Mouse (Mus musculus) limb, embryonic 12.5 days (tissue): ENCODE measurements around the gene Mettl17. TPM values are rescaled to one million over a fixed set of nuclear protein-coding genes. Genes with fewer than 3 reads are reported as not detected.
"Not testable (repeated sequence)": the region's sequence is repeated elsewhere in the genome, so short reads cannot be mapped to it uniquely, and the experiment has no call there.

Source experiments
- ATAC-seq: fragments of 200-750 bp; cut with Nextera tagmentation; 2 replicates; pipeline ENCODE4 v1.8.0; 2017; ENCODE audit warnings: low read depth, moderate TSS enrichment; ENCODE audit not compliant: insufficient number of reproducible peaks, insufficient read depth, low FRiP score, low TSS enrichment
- H3K27ac ChIP-seq: fragments of 300-500 bp; sonication (generic); 2 replicates; pipeline ENCODE4 v1.5.1; 2016; ENCODE audit warnings: mild to moderate bottlenecking, moderate library complexity
- H3K27me3 ChIP-seq: fragments of 300-500 bp; sonication (generic); 2 replicates; pipeline ENCODE4 v1.6.1; 2016; ENCODE audit warnings: mild to moderate bottlenecking, moderate library complexity
- H3K36me3 ChIP-seq: fragments of 300-500 bp; sonication (generic); 2 replicates; pipeline ENCODE4 v1.6.1; 2016; ENCODE audit warnings: mild to moderate bottlenecking, moderate library complexity
- H3K4me1 ChIP-seq: fragments of 300-500 bp; sonication (generic); replicated peaks from 2 replicates; pipeline ENCODE4 v1.6.1; 2016
- H3K4me2 ChIP-seq: fragments of 300-500 bp; sonication (generic); 2 replicates; pipeline ENCODE4 v1.6.1; 2016; ENCODE audit warnings: mild to moderate bottlenecking, moderate library complexity
- H3K4me3 ChIP-seq: fragments of 300-500 bp; sonication (generic); replicated peaks from 2 replicates; pipeline ENCODE4 v1.5.1; 2016; ENCODE audit warnings: mild to moderate bottlenecking
- H3K9ac ChIP-seq: fragments of 300-500 bp; sonication (generic); replicated peaks from 2 replicates; pipeline ENCODE4 v1.6.1; 2016; ENCODE audit warnings: mild to moderate bottlenecking, moderate library complexity
- H3K9me3 ChIP-seq: fragments of 300-500 bp; sonication (generic); 2 replicates; pipeline ENCODE4 v1.6.1; 2016; ENCODE audit warnings: mild to moderate bottlenecking, moderate library complexity
- WGBS: fragments of 180-500 bp; shearing (Covaris S2); methylation state at CpG from one replicate; pipeline ENCODE4 v1.1.7; 2016; 5-methylcytosine and 5-hydroxymethylcytosine counted together
- polyA plus RNA-seq: library from polyadenylated mRNA; unstranded; fragments of >200 nt; fragmentation: Nextera tagmentation; extraction: Ambion mirVana; gene quantifications from 2 replicates; pipeline ENCODE4 v1.2.1, GENCODE M21; 2016

Gene Mettl17
- polyA plus RNA-seq, 1 experiment from 2014 or later: 59.9 TPM

GRCm38 (mm10) chr14:51913960-51914762 is 29.5 kb downstream of the Mettl17 start, which contains the start of gene Ndrg2:
Gene Ndrg2, minus strand, starts transcription at chr14:51914158.
- Histone ChIP-seq H3K4me3 (peak within 1 kb of the TSS; percentile 64), H3K9ac (peak within 1 kb of the TSS; percentile 72), H3K27ac (peak within 1 kb of the TSS; percentile 80), H3K27me3 (peaks cover 16% of the 10 kb centered on the region), H3K4me1 (peaks cover 19% of the 10 kb centered on the region), H3K9me3 (no peaks in the 10 kb centered on the region), H3K36me3 (no peaks in the 10 kb centered on the region), H3K4me2 (peak within 1 kb of the TSS; percentile 98)
- peak; percentile 67; the same call in 1 of the 2 replicates for ATAC-seq
- 3% methylated on average over 22 of the region's 23 CpGs for WGBS

- H3K4me2 ChIP-seq: peak overlapping the region; percentile 98
- peaks cover 19% of the 10 kb centered on the region for H3K4me1 ChIP-seq
- H3K9ac ChIP-seq: no peak overlapping the region
- H3K27ac ChIP-seq: peak overlapping the region; percentile 80
- H3K27me3 ChIP-seq: peaks cover 16% of the 10 kb centered on the region
- 26% methylated on average over 3 of the region's 3 CpGs for WGBS
- ATAC-seq: no peak
- H3K4me3 ChIP-seq: no peak overlapping the region
- no peaks in the 10 kb centered on the region for H3K9me3 ChIP-seq
- H3K36me3 ChIP-seq: no peaks in the 10 kb centered on the region
Measured at GRCm38 (mm10) chr14:51915030-51915429, 30.4 kb downstream of the Mettl17 start.

- 89% methylated on average over 4 of the region's 4 CpGs for WGBS
- Histone ChIP-seq H3K4me3 (no peak overlapping the region), H3K36me3 (no peaks in the 10 kb centered on the region), H3K9ac (no peak overlapping the region), H3K27ac (no peak overlapping the region), H3K4me1 (peaks cover 19% of the 10 kb centered on the region), H3K4me2 (no peak overlapping the region), H3K27me3 (peaks cover 9% of the 10 kb centered on the region; the same call in 1 of the 2 replicates), H3K9me3 (no peaks in the 10 kb centered on the region)
- no peak for ATAC-seq
Measured at GRCm38 (mm10) chr14:51916539-51916938, 31.9 kb downstream of the Mettl17 start.

- H3K4me2 ChIP-seq: no peak within 1 kb of the TSS
- no peaks in the 10 kb centered on the region for H3K9me3 ChIP-seq
- H3K4me3 ChIP-seq: no peak within 1 kb of the TSS
- H3K27me3 ChIP-seq: no peaks in the 10 kb centered on the region; the same call in 1 of the 2 replicates
- no peaks in the 10 kb centered on the region for H3K36me3 ChIP-seq
- H3K9ac ChIP-seq: no peak within 1 kb of the TSS
- no peak for ATAC-seq
- H3K27ac ChIP-seq: no peak within 1 kb of the TSS
- peaks cover 16% of the 10 kb centered on the region for H3K4me1 ChIP-seq
- WGBS: 85% methylated on average over 4 of the region's 4 CpGs
Measured at GRCm38 (mm10) chr14:51918125-51918524, 33.5 kb downstream of the Mettl17 start, which contains the start of gene Tppp2. Gene Tppp2, plus strand, starts transcription at chr14:51918425.

GRCm38 (mm10) chr14:51918966-51919365 is 34.3 kb downstream of the Mettl17 start:
- no peaks in the 10 kb centered on the region for H3K36me3 ChIP-seq
- ATAC-seq: no peak
- H3K27ac ChIP-seq: no peak overlapping the region
- no peaks in the 10 kb centered on the region for H3K9me3 ChIP-seq
- WGBS: 91% methylated on average over 4 of the region's 4 CpGs
- H3K4me1 ChIP-seq: peaks cover 14% of the 10 kb centered on the region
- no peak overlapping the region for H3K9ac ChIP-seq
- H3K27me3 ChIP-seq: no peaks in the 10 kb centered on the region; the same call in 1 of the 2 replicates
- H3K4me2 ChIP-seq: no peak overlapping the region
- no peak overlapping the region for H3K4me3 ChIP-seq

GRCm38 (mm10) chr14:51921759-51922570 is 37.3 kb downstream of the Mettl17 start:
- H3K4me2 ChIP-seq: no peak overlapping the region
- H3K27me3 ChIP-seq: no peaks in the 10 kb centered on the region; the same call in 1 of the 2 replicates
- 0 out of 2 replicates have a peak, but pooled peaks have one; percentile 28 for ATAC-seq
- H3K4me3 ChIP-seq: no peak overlapping the region
- no peak overlapping the region for H3K27ac ChIP-seq
- H3K4me1 ChIP-seq: no peaks in the 10 kb centered on the region; the same call in 1 of the 2 replicates
- H3K9ac ChIP-seq: no peak overlapping the region; the same call in 1 of the 2 replicates
- WGBS: 81% methylated on average over 16 of the region's 16 CpGs
- H3K36me3 ChIP-seq: no peaks in the 10 kb centered on the region
- no peaks in the 10 kb centered on the region for H3K9me3 ChIP-seq

- Histone ChIP-seq H3K9ac (no peak within 1 kb of the TSS; the same call in 1 of the 2 replicates), H3K36me3 (no peaks in the 10 kb centered on the region), H3K4me3 (no peak within 1 kb of the TSS), H3K27ac (no peak within 1 kb of the TSS), H3K4me2 (no peak within 1 kb of the TSS), H3K4me1 (no peaks in the 10 kb centered on the region; the same call in 1 of the 2 replicates), H3K9me3 (no peaks in the 10 kb centered on the region), H3K27me3 (no peaks in the 10 kb centered on the region; the same call in 1 of the 2 replicates)
- WGBS: 78% methylated on average over 7 of the region's 7 CpGs
- no peak for ATAC-seq
Measured at GRCm38 (mm10) chr14:51922571-51922865, 37.9 kb downstream of the Mettl17 start, which contains the start of gene Rnase13. Gene Rnase13, minus strand, starts transcription at chr14:51922773.

- Histone ChIP-seq H3K9me3 (no peaks in the 10 kb centered on the region), H3K27me3 (no peaks in the 10 kb centered on the region; the same call in 1 of the 2 replicates), H3K9ac (no peak overlapping the region), H3K4me2 (no peak overlapping the region), H3K27ac (no peak overlapping the region), H3K36me3 (no peaks in the 10 kb centered on the region), H3K4me3 (no peak overlapping the region), H3K4me1 (no peaks in the 10 kb centered on the region; the same call in 1 of the 2 replicates)
- 79% methylated on average over 2 of the region's 2 CpGs for WGBS
- ATAC-seq: no peak
Measured at GRCm38 (mm10) chr14:51922910-51923309, 38.3 kb downstream of the Mettl17 start.

GRCm38 (mm10) chr14:51923492-51923891 is 38.9 kb downstream of the Mettl17 start:
- H3K27ac ChIP-seq: no peak overlapping the region
- no peak overlapping the region for H3K4me2 ChIP-seq
- ATAC-seq: no peak
- H3K36me3 ChIP-seq: no peaks in the 10 kb centered on the region
- WGBS: 71% methylated on average over 4 of the region's 4 CpGs
- no peaks in the 10 kb centered on the region for H3K27me3 ChIP-seq
- no peaks in the 10 kb centered on the region; the same call in 1 of the 2 replicates for H3K4me1 ChIP-seq
- no peak overlapping the region for H3K9ac ChIP-seq
- no peaks in the 10 kb centered on the region for H3K9me3 ChIP-seq
- H3K4me3 ChIP-seq: no peak overlapping the region

GRCm38 (mm10) chr14:51926930-51927329 is 42.3 kb downstream of the Mettl17 start:
- H3K9me3 ChIP-seq, ATAC-seq, H3K4me2 ChIP-seq, H3K4me3 ChIP-seq, H3K4me1 ChIP-seq, H3K27me3 ChIP-seq, H3K27ac ChIP-seq, H3K9ac ChIP-seq, H3K36me3 ChIP-seq: not testable (repeated sequence)
- WGBS: 94% methylated on average over 11 of the region's 11 CpGs
